8 mouse cellular contexts compared by ENCODE assay signal in the genomic region with DNA sequence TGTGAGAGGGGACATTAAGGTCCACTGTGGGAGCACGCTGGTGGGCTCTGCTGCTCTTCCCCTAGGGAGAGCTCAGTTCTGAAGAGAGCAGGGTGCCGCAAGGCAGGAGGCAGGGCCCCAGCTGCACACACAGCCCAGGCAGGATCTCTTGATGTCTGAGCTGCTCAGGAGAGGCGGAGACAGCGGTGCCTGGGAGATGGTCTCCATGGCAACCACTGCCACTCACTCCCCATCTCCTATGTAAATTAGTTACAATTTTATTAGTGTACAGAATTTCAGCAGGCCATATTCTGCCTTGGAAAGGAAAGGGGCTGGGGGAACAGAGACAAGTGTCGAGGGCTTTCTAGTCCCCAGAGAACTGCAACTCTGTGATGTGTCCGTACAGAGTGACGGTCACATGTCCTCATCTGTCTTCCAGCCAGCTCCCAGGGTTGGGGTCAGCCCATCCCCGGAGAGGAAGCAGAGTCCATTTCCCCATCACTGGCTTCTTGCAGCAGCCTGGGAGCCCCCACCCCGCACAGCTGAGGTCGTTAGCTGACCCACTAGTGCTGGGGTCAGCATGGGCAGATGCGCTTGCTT. TPM values are rescaled to one million over a fixed set of nuclear protein-coding genes. Genes with fewer than 3 reads are reported as not detected.
A peak's percentile ranks its signal among the peaks of the same experiment; 100 is the strongest.
DNase-seq lines count a peak whose midpoint lies in the region; ATAC-seq and TF ChIP-seq lines count a peak whose summit lies in the region.

No protein-coding gene starts in this region.

- no peak overlapping the region for H3K4me2 ChIP-seq in lung, embryonic 16.5 days (ENCODE audit: low read depth, low read length)
- peak overlapping the region; percentile 55 for H3K4me2 ChIP-seq in forebrain, embryonic 13.5 days
- peak overlapping the region; percentile 8 for H3K4me2 ChIP-seq in hindbrain, postnatal 0 days (ENCODE audit: low read depth, low read length)
- peak overlapping the region; percentile 51 for H3K4me2 ChIP-seq in midbrain, embryonic 14.5 days (ENCODE audit: low read length)

- H3K27ac ChIP-seq in lung, embryonic 16.5 days (ENCODE audit: low read length), result peak overlapping the region; percentile 83
- H3K27ac ChIP-seq in forebrain, embryonic 13.5 days, result peak overlapping the region; percentile 100
- H3K27ac ChIP-seq in hindbrain, postnatal 0 days, result peak overlapping the region; percentile 94
- H3K27ac ChIP-seq in midbrain, embryonic 14.5 days (replicated peaks; ENCODE audit: low read depth, low read length), result peak overlapping the region; percentile 100

- WGBS in lung, embryonic 16.5 days, result 18% methylated on average over 11 of the region's 11 CpGs
- 6% methylated on average over 11 of the region's 11 CpGs for WGBS in forebrain, embryonic 13.5 days
- WGBS in hindbrain, postnatal 0 days, result 4% methylated on average over 11 of the region's 11 CpGs
- WGBS in midbrain, embryonic 14.5 days, result 2% methylated on average over 11 of the region's 11 CpGs

- no peak for DNase-seq in lung, adult 18-20 months
- peak; percentile 90 for DNase-seq in hindbrain, postnatal 0 days (ENCODE audit: low spot score)
- peak; percentile 87 for DNase-seq in left cerebral cortex, adult 11 months (ENCODE audit: low spot score)
- peak; percentile 94 for DNase-seq in midbrain, embryonic 14.5 days
- DNase-seq in thymus, postnatal 0 days (ENCODE audit: low spot score), result peak; percentile 89
- DNase-seq in spleen, postnatal 36 days (ENCODE audit: low spot score in 2 of 2), result no peak

- no peak for TF ChIP-seq CTCF in hindbrain, postnatal 0 days (IDR thresholded peaks at IDR 0.05; ENCODE audit: low read depth)

- H3K36me3 ChIP-seq in lung, embryonic 16.5 days (ENCODE audit: control insufficient read depth, insufficient read depth, low read length), result no peaks in the 10 kb centered on the region
- no peaks in the 10 kb centered on the region for H3K36me3 ChIP-seq in forebrain, embryonic 13.5 days (ENCODE audit: poor library complexity, severe bottlenecking)
- no peaks in the 10 kb centered on the region for H3K36me3 ChIP-seq in hindbrain, postnatal 0 days (ENCODE audit: insufficient read depth, low read length)
- no peaks in the 10 kb centered on the region for H3K36me3 ChIP-seq in midbrain, embryonic 14.5 days (ENCODE audit: control insufficient read depth, insufficient read depth, low read length)

- H3K27me3 ChIP-seq in lung, embryonic 16.5 days (ENCODE audit: control insufficient read depth, insufficient read depth, low read depth, low read length), result no peaks in the 10 kb centered on the region
- H3K27me3 ChIP-seq in forebrain, embryonic 13.5 days, result no peaks in the 10 kb centered on the region
- no peaks in the 10 kb centered on the region for H3K27me3 ChIP-seq in hindbrain, postnatal 0 days (ENCODE audit: insufficient read depth, low read length)
- no peaks in the 10 kb centered on the region for H3K27me3 ChIP-seq in midbrain, embryonic 14.5 days (ENCODE audit: control insufficient read depth, insufficient read depth, low read length)

- peak overlapping the region; percentile 55 for H3K9ac ChIP-seq in lung, embryonic 16.5 days (ENCODE audit: low read length)
- H3K9ac ChIP-seq in forebrain, embryonic 13.5 days, result peak overlapping the region; percentile 66
- peak overlapping the region; percentile 38 for H3K9ac ChIP-seq in hindbrain, postnatal 0 days (replicated peaks; ENCODE audit: low read length)
- H3K9ac ChIP-seq in midbrain, embryonic 14.5 days (replicated peaks; ENCODE audit: low read length), result peak overlapping the region; percentile 45

- peak; percentile 84 for ATAC-seq in lung, embryonic 16.5 days (ENCODE audit: low read depth)
- ATAC-seq in forebrain, embryonic 13.5 days, result peak; percentile 97
- ATAC-seq in hindbrain, postnatal 0 days, result peak; percentile 87
- ATAC-seq in midbrain, embryonic 14.5 days (ENCODE audit: low FRiP score, low TSS enrichment), result peak; percentile 93

- no peak overlapping the region for H3K4me3 ChIP-seq in lung, embryonic 16.5 days (ENCODE audit: low read length)
- H3K4me3 ChIP-seq in forebrain, embryonic 13.5 days, result peak overlapping the region; percentile 9; the same call in 1 of the 2 replicates
- no peak overlapping the region for H3K4me3 ChIP-seq in hindbrain, postnatal 0 days (ENCODE audit: low read length)
- H3K4me3 ChIP-seq in midbrain, embryonic 14.5 days (replicated peaks; ENCODE audit: low read depth, low read length), result no peak overlapping the region

- no peaks in the 10 kb centered on the region for H3K9me3 ChIP-seq in lung, embryonic 16.5 days (ENCODE audit: control insufficient read depth, low read length)
- no peaks in the 10 kb centered on the region for H3K9me3 ChIP-seq in forebrain, embryonic 13.5 days (replicated peaks)
- H3K9me3 ChIP-seq in hindbrain, postnatal 0 days (ENCODE audit: low read length), result no peaks in the 10 kb centered on the region
- no peaks in the 10 kb centered on the region for H3K9me3 ChIP-seq in midbrain, embryonic 14.5 days (ENCODE audit: control insufficient read depth, low read length)

- H3K4me1 ChIP-seq in lung, embryonic 16.5 days (replicated peaks; ENCODE audit: control insufficient read depth, insufficient read depth, low read length), result peaks cover 34% of the 10 kb centered on the region
- H3K4me1 ChIP-seq in forebrain, embryonic 13.5 days, result peaks cover 77% of the 10 kb centered on the region
- H3K4me1 ChIP-seq in hindbrain, postnatal 0 days (ENCODE audit: insufficient read depth, low read length), result peaks cover 27% of the 10 kb centered on the region
- peaks cover 64% of the 10 kb centered on the region for H3K4me1 ChIP-seq in midbrain, embryonic 14.5 days (ENCODE audit: control insufficient read depth, insufficient read depth, low read length)

RNA-seq across cellular contexts. Expression of gene Cstad, which starts 52.6 kb away (rescaled TPM):
- polyA plus RNA-seq in lung, embryonic 16.5 days (2015; fragmentation: Nextera tagmentation; extraction: Ambion mirVana), result 0.69 and 1.6 TPM in 2 replicates
- 0.49 and 1.1 TPM in 2 replicates for polyA plus RNA-seq in forebrain, embryonic 13.5 days (2015; fragmentation: Nextera tagmentation; extraction: Ambion mirVana)
- 1.3 and 4.6 TPM in 2 replicates for total RNA-seq in hindbrain, postnatal 0 days (2014; rRNA removed)
- polyA plus RNA-seq in hindbrain, postnatal 0 days (2015; fragmentation: Nextera tagmentation; extraction: Ambion mirVana), result 0.54 TPM in 1 of 2 replicates, not detected in the other
- 0.46 and 1.2 TPM in 2 replicates for polyA plus RNA-seq in midbrain, embryonic 14.5 days (2014; fragmentation: Nextera tagmentation; extraction: Ambion mirVana)
- 1.2 and 1.3 TPM in 2 replicates for polyA plus RNA-seq in thymus, postnatal 0 days (2015; fragmentation: Nextera tagmentation; extraction: Ambion mirVana)

Comparison
In these comparisons a context has a peak if more than half of its experiments do, and no peak if none do; other contexts are left out.
1. DNase-seq: peak in hindbrain, postnatal 0 days (single experiment), left cerebral cortex, adult 11 months (single experiment), midbrain, embryonic 14.5 days (single experiment) and thymus, postnatal 0 days (single experiment); none in lung, adult 18-20 months (0 of 2) and spleen, postnatal 36 days (0 of 2).
2. Peak in every context shown above with its lines, with median percentiles within 50 percentile points of each other: ATAC-seq, H3K27ac ChIP-seq and H3K9ac ChIP-seq.